16 mouse cellular contexts compared by ENCODE assay signal in the genomic region with DNA sequence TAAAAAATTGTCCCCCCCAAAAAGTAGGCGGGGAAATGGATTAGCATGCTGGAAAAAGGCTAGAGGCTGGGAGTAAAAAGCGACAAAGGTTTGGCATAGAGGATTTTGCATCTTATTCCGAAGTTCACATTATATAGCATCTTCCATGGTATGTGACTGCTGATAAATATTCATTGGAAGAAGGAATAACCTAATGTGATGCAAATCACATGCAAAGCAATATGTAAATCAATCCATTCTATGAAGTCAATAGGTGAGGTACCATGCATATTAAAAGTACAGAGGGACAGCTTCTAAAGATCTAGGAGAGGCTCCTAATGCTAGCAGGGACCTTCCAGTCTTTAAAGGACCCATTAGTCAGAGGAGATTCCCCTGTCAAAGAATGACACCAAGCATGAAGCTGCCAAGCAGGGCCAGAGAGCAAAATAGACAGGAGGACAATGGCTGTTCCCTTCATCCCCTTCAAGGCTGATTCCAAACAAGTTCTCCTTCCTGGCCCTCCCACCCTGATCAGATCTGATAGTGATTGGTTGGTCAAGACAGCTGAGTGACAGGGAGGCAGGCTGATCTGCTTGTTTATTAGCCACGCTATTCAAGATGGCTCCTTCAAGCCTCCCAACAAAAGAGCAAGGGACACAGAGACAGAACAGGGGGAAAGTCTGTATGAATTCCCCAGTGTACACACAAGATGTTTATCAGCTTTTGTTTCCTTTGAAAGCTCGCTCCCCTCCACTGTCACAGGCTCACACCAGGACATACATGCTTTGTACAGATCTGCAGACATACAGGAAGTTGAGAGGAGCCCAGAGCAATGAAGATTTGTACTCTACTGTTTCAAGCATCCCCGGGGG. TPM values are rescaled to one million over a fixed set of nuclear protein-coding genes. Genes with fewer than 3 reads are reported as not detected.
DNase-seq lines count a peak whose midpoint lies in the region; ATAC-seq and TF ChIP-seq lines count a peak whose summit lies in the region.
"Had no signal": no experiment of that assay in that cellular context is flagged by ENCODE, and none has a peak within 500 bp of the region (broad histone marks: within the 10 kb centered on the region; RNA-seq: fewer than 3 reads in every experiment).

No protein-coding gene starts in this region.

- H3K4me3 ChIP-seq in forebrain, embryonic 12.5 days (replicated peaks), result no peak overlapping the region
- H3K4me3 ChIP-seq in hindbrain, embryonic 15.5 days, result no peak overlapping the region
- H3K4me3 ChIP-seq in midbrain, embryonic 16.5 days (ENCODE audit: low read depth, low read length), result no peak overlapping the region
- H3K4me3 ChIP-seq in intestine, postnatal 0 days (ENCODE audit: low read depth, low read length), result no peak overlapping the region
- H3K4me3 ChIP-seq: embryonic facial prominence, embryonic 12.5 days; intestine, embryonic 15.5 days; myocyte had no signal

- H3K4me2 ChIP-seq in forebrain, embryonic 12.5 days, result no peak overlapping the region
- H3K4me2 ChIP-seq in hindbrain, embryonic 15.5 days, result no peak overlapping the region
- no peak overlapping the region for H3K4me2 ChIP-seq in midbrain, embryonic 16.5 days (ENCODE audit: low read length)
- H3K4me2 ChIP-seq in intestine, postnatal 0 days (replicated peaks; ENCODE audit: low read depth), result no peak overlapping the region
- H3K4me2 ChIP-seq: embryonic facial prominence, embryonic 12.5 days; intestine, embryonic 15.5 days had no signal

- no peak for TF ChIP-seq CTCF in intestine, postnatal 0 days (IDR thresholded peaks at IDR 0.05; ENCODE audit: low read depth)

- H3K36me3 ChIP-seq in forebrain, embryonic 12.5 days (replicated peaks), result no peaks in the 10 kb centered on the region
- no peaks in the 10 kb centered on the region for H3K36me3 ChIP-seq in hindbrain, embryonic 15.5 days
- no peaks in the 10 kb centered on the region for H3K36me3 ChIP-seq in midbrain, embryonic 16.5 days (ENCODE audit: control insufficient read depth, insufficient read depth, low read length)
- no peaks in the 10 kb centered on the region for H3K36me3 ChIP-seq in intestine, postnatal 0 days (ENCODE audit: control insufficient read depth, insufficient read depth)
- H3K36me3 ChIP-seq: embryonic facial prominence, embryonic 12.5 days; intestine, embryonic 15.5 days had no signal

- no peak overlapping the region for H3K9ac ChIP-seq in forebrain, embryonic 12.5 days
- no peak overlapping the region for H3K9ac ChIP-seq in hindbrain, embryonic 15.5 days
- no peak overlapping the region for H3K9ac ChIP-seq in midbrain, embryonic 16.5 days (ENCODE audit: low read depth, low read length)
- no peak overlapping the region for H3K9ac ChIP-seq in intestine, postnatal 0 days (ENCODE audit: low read depth, low read length)
- H3K9ac ChIP-seq: embryonic facial prominence, embryonic 12.5 days; intestine, embryonic 15.5 days; liver, embryonic 14.5 days had no signal

- H3K27me3 ChIP-seq in forebrain, embryonic 12.5 days, result no peaks in the 10 kb centered on the region
- no peaks in the 10 kb centered on the region for H3K27me3 ChIP-seq in hindbrain, embryonic 15.5 days
- H3K27me3 ChIP-seq in midbrain, embryonic 16.5 days (ENCODE audit: control insufficient read depth, insufficient read depth, low read depth, low read length), result no peaks in the 10 kb centered on the region
- no peaks in the 10 kb centered on the region for H3K27me3 ChIP-seq in intestine, postnatal 0 days (replicated peaks; ENCODE audit: control insufficient read depth, insufficient read depth, low read length)
- H3K27me3 ChIP-seq: embryonic facial prominence, embryonic 12.5 days; intestine, embryonic 15.5 days had no signal

- peaks cover 13% of the 10 kb centered on the region for H3K4me1 ChIP-seq in forebrain, embryonic 12.5 days
- 0 out of 2 replicates have a peak, but pooled peaks cover 8% of the 10 kb centered on the region for H3K4me1 ChIP-seq in hindbrain, embryonic 15.5 days (replicated peaks)
- 0 out of 2 replicates have a peak, but pooled peaks cover 4% of the 10 kb centered on the region for H3K4me1 ChIP-seq in midbrain, embryonic 16.5 days (ENCODE audit: control insufficient read depth, insufficient read depth, low read length)
- 0 out of 2 replicates have a peak, but pooled peaks cover 3% of the 10 kb centered on the region for H3K4me1 ChIP-seq in intestine, postnatal 0 days (replicated peaks; ENCODE audit: control insufficient read depth, insufficient read depth, low read length)
- H3K4me1 ChIP-seq: embryonic facial prominence, embryonic 12.5 days; intestine, embryonic 15.5 days had no signal

- no peaks in the 10 kb centered on the region for H3K9me3 ChIP-seq in forebrain, embryonic 12.5 days
- H3K9me3 ChIP-seq in hindbrain, embryonic 15.5 days, result no peaks in the 10 kb centered on the region
- no peaks in the 10 kb centered on the region for H3K9me3 ChIP-seq in midbrain, embryonic 16.5 days (replicated peaks; ENCODE audit: control insufficient read depth, low read length, poor library complexity, severe bottlenecking)
- H3K9me3 ChIP-seq in intestine, postnatal 0 days (ENCODE audit: control insufficient read depth), result no peaks in the 10 kb centered on the region
- H3K9me3 ChIP-seq: embryonic facial prominence, embryonic 12.5 days; intestine, embryonic 15.5 days had no signal

- WGBS in forebrain, embryonic 12.5 days, result 65% methylated on average over 6 of the region's 6 CpGs
- 39% methylated on average over 6 of the region's 6 CpGs for WGBS in hindbrain, embryonic 15.5 days
- WGBS in midbrain, embryonic 16.5 days, result 45% methylated on average over 6 of the region's 6 CpGs
- 85% methylated on average over 6 of the region's 6 CpGs for WGBS in intestine, postnatal 0 days

- peak; percentile 77 for DNase-seq in embryo, embryonic 10 days (ENCODE audit: low spot score)
- DNase-seq in left cerebral cortex, postnatal 25 days (ENCODE audit: low spot score in 2 of 2), result no peak
- DNase-seq in gastrocnemius, adult 8-10 months (ENCODE audit: low spot score in 2 of 2), result no peak
- DNase-seq: cerebellum, adult 18-20 months; kidney, postnatal 36 days had no signal

- peak overlapping the region; percentile 54 for H3K27ac ChIP-seq in forebrain, embryonic 12.5 days
- no peak overlapping the region for H3K27ac ChIP-seq in hindbrain, embryonic 15.5 days (replicated peaks)
- H3K27ac ChIP-seq in midbrain, embryonic 16.5 days (ENCODE audit: low read length), result peak overlapping the region; percentile 29; the same call in 1 of the 2 replicates
- no peak overlapping the region for H3K27ac ChIP-seq in intestine, postnatal 0 days (ENCODE audit: low read depth, low read length)
- H3K27ac ChIP-seq: embryonic facial prominence, embryonic 12.5 days; intestine, embryonic 15.5 days; liver, embryonic 14.5 days had no signal

- intact Hi-C loops in left cerebral cortex, postnatal 25 days (cut with DNase I), result no loop called here

- peak; percentile 73 for ATAC-seq in forebrain, embryonic 12.5 days (ENCODE audit: low FRiP score)
- 0 out of 2 replicates have a peak, but pooled peaks have one; percentile 51 for ATAC-seq in hindbrain, embryonic 15.5 days (ENCODE audit: low FRiP score, low read depth)
- ATAC-seq in midbrain, embryonic 16.5 days, result peak; percentile 58; the same call in 1 of the 2 replicates
- ATAC-seq in intestine, postnatal 0 days, result no peak
- ATAC-seq: activated CD4-positive, CD25-positive, alpha-beta regulatory T cell, adult 4 months; intestine, embryonic 15.5 days had no signal

RNA-seq across cellular contexts. Expression of a gene that starts 44.4 kb away (rescaled TPM):
- 152 and 186 TPM in 2 replicates for polyA plus RNA-seq in forebrain, embryonic 12.5 days (2016; fragmentation: Nextera tagmentation; extraction: Ambion mirVana)
- 49.8 and 61.4 TPM in 2 replicates for polyA plus RNA-seq in hindbrain, embryonic 15.5 days (2015; fragmentation: Nextera tagmentation; extraction: Ambion mirVana)
- polyA plus RNA-seq in midbrain, embryonic 16.5 days (2015; fragmentation: Nextera tagmentation; extraction: Ambion mirVana), result 42.4 and 45.9 TPM in 2 replicates
- total RNA-seq in left cerebral cortex, postnatal 25 days (2021), result 10 to 100 TPM; 25.7 to 25.9 TPM
- 15.9 and 16.6 TPM in 2 replicates for polyA plus RNA-seq in intestine, postnatal 0 days (2015; fragmentation: Nextera tagmentation; extraction: Ambion mirVana)
- 1 to 10 TPM in 3 of 4 experiments, under 1 TPM in 1; 0.92 to 2.2 (median 1.3) TPM for total RNA-seq in gastrocnemius, adult 8-10 months (2022)
- total RNA-seq: granulocyte monocyte progenitor cell, adult 5-6 weeks; MEL had no signal
- polyA plus RNA-seq: activated CD4-positive, CD25-positive, alpha-beta regulatory T cell, adult 4 months had no signal

Comparison
In these comparisons a context has a peak if more than half of its experiments do, and no peak if none do; other contexts are left out.
1. H3K27ac ChIP-seq: peak in forebrain, embryonic 12.5 days (single experiment) and midbrain, embryonic 16.5 days (single experiment); none in hindbrain, embryonic 15.5 days (single experiment) and intestine, postnatal 0 days (single experiment).